Mouse (Mus musculus): ENCODE data around the gene Pter. TPM values are rescaled to one million over a fixed set of nuclear protein-coding genes. Genes with fewer than 3 reads are reported as not detected.

Gene Pter
- polyA plus RNA-seq (2012; rRNA removed) = 2.9 and 3.4 TPM in 2 replicates

- Histone ChIP-seq H3K4me1 (ENCODE audit: control insufficient read depth, insufficient read depth, low read length) (no peaks in the 10 kb centered on the region), H3K27ac (ENCODE audit: insufficient read depth, low read length) (no peak within 1 kb of the TSS), H3K27me3 (ENCODE audit: control insufficient read depth, insufficient read depth, low read length) (no peaks in the 10 kb centered on the region; the same call in 1 of the 2 replicates), H3K4me3 (replicated peaks; ENCODE audit: insufficient read depth, low read depth, low read length) (peak within 1 kb of the TSS; percentile 32)
- 2% methylated on average over 24 of the region's 24 CpGs for WGBS
- TF ChIP-seq POLR2A (IDR thresholded peaks at IDR 0.05; ENCODE audit: borderline replicate concordance, insufficient read depth, low read length) = no peak
- TF ChIP-seq CTCF (IDR thresholded peaks at IDR 0.05; ENCODE audit: borderline replicate concordance, insufficient read depth, low read depth, low read length) = no peak
- DNase-seq = peak; percentile 15 to 24
These were observed at the start of gene Pter for GRCm38 (mm10) chr2:12923804-12924591. Gene Pter, plus strand, starts transcription at chr2:12924041.

GRCm38 (mm10) chr2:12874232-12874631 is 49.6 kb upstream of the Pter start:
- TF ChIP-seq POLR2A (IDR thresholded peaks at IDR 0.05; ENCODE audit: borderline replicate concordance, insufficient read depth, low read length) (no peak), CTCF (IDR thresholded peaks at IDR 0.05; ENCODE audit: borderline replicate concordance, insufficient read depth, low read depth, low read length) (no peak)
- Histone ChIP-seq H3K27ac (ENCODE audit: insufficient read depth, low read length) (no peak overlapping the region), H3K4me1 (ENCODE audit: control insufficient read depth, insufficient read depth, low read length) (no peaks in the 10 kb centered on the region), H3K27me3 (ENCODE audit: control insufficient read depth, insufficient read depth, low read length) (no peaks in the 10 kb centered on the region), H3K4me3 (replicated peaks; ENCODE audit: insufficient read depth, low read depth, low read length) (no peak overlapping the region)
- WGBS = 70% methylated on average over 1 of the region's 1 CpGs
- no peak for DNase-seq

- no peak overlapping the region for H3K4me3 ChIP-seq (replicated peaks; ENCODE audit: insufficient read depth, low read depth, low read length)
- DNase-seq = no peak
These were observed 44.3 kb upstream of the Pter start for GRCm38 (mm10) chr2:12879492-12879891.

GRCm38 (mm10) chr2:12881009-12881408 is 42.8 kb upstream of the Pter start:
- no peak overlapping the region for H3K4me3 ChIP-seq (replicated peaks; ENCODE audit: insufficient read depth, low read depth, low read length)
- 100% methylated on average over 1 of the region's 1 CpGs for whole genome bisulfite sequencing
- no peaks in the 10 kb centered on the region for H3K27me3 ChIP-seq (ENCODE audit: control insufficient read depth, insufficient read depth, low read length)
- H3K4me1 ChIP-seq (ENCODE audit: control insufficient read depth, insufficient read depth, low read length) = peaks cover 4% of the 10 kb centered on the region; the same call in 1 of the 2 replicates
- no peak for TF ChIP-seq CTCF (IDR thresholded peaks at IDR 0.05; ENCODE audit: borderline replicate concordance, insufficient read depth, low read depth, low read length)
- TF ChIP-seq POLR2A (IDR thresholded peaks at IDR 0.05; ENCODE audit: borderline replicate concordance, insufficient read depth, low read length) = no peak
- no peak for DNase-seq
- H3K27ac ChIP-seq (ENCODE audit: insufficient read depth, low read length) = no peak overlapping the region

More at GRCm38 (mm10) chr2:12879492-12879891, 44.3 kb upstream of the Pter start:
- Histone ChIP-seq H3K4me1 (ENCODE audit: control insufficient read depth, insufficient read depth, low read length) (peaks cover 4% of the 10 kb centered on the region; the same call in 1 of the 2 replicates), H3K27ac (ENCODE audit: insufficient read depth, low read length) (no peak overlapping the region), H3K27me3 (ENCODE audit: control insufficient read depth, insufficient read depth, low read length) (no peaks in the 10 kb centered on the region)
- TF ChIP-seq CTCF (IDR thresholded peaks at IDR 0.05; ENCODE audit: borderline replicate concordance, insufficient read depth, low read depth, low read length) (no peak), POLR2A (IDR thresholded peaks at IDR 0.05; ENCODE audit: borderline replicate concordance, insufficient read depth, low read length) (no peak)
- 87% methylated on average over 2 of the region's 2 CpGs for WGBS

GRCm38 (mm10) chr2:12883276-12883914 is 40.4 kb upstream of the Pter start:
- no peak overlapping the region for H3K4me3 ChIP-seq (replicated peaks; ENCODE audit: insufficient read depth, low read depth, low read length)
- no peak for TF ChIP-seq POLR2A (IDR thresholded peaks at IDR 0.05; ENCODE audit: borderline replicate concordance, insufficient read depth, low read length)
- no peak for TF ChIP-seq CTCF (IDR thresholded peaks at IDR 0.05; ENCODE audit: borderline replicate concordance, insufficient read depth, low read depth, low read length)
- no peaks in the 10 kb centered on the region for H3K27me3 ChIP-seq (ENCODE audit: control insufficient read depth, insufficient read depth, low read length)
- peaks cover 4% of the 10 kb centered on the region; the same call in 1 of the 2 replicates for H3K4me1 ChIP-seq (ENCODE audit: control insufficient read depth, insufficient read depth, low read length)
- no peak overlapping the region for H3K27ac ChIP-seq (ENCODE audit: insufficient read depth, low read length)
- 5% methylated on average over 10 of the region's 10 CpGs for WGBS
- peak; percentile 82 to 88 for DNase-seq

GRCm38 (mm10) chr2:12887015-12887414 is 36.8 kb upstream of the Pter start:
- H3K4me3 ChIP-seq (replicated peaks; ENCODE audit: insufficient read depth, low read depth, low read length) = no peak overlapping the region
- no peak for DNase-seq
- WGBS = 79% methylated on average over 2 of the region's 2 CpGs
- H3K4me1 ChIP-seq (ENCODE audit: control insufficient read depth, insufficient read depth, low read length) = peaks cover 4% of the 10 kb centered on the region; the same call in 1 of the 2 replicates
- no peak for TF ChIP-seq POLR2A (IDR thresholded peaks at IDR 0.05; ENCODE audit: borderline replicate concordance, insufficient read depth, low read length)
- no peaks in the 10 kb centered on the region for H3K27me3 ChIP-seq (ENCODE audit: control insufficient read depth, insufficient read depth, low read length)
- H3K27ac ChIP-seq (ENCODE audit: insufficient read depth, low read length) = no peak overlapping the region

- no peak for DNase-seq
- Histone ChIP-seq H3K4me3 (replicated peaks; ENCODE audit: insufficient read depth, low read depth, low read length) (no peak overlapping the region), H3K4me1 (ENCODE audit: control insufficient read depth, insufficient read depth, low read length) (no peaks in the 10 kb centered on the region), H3K27ac (ENCODE audit: insufficient read depth, low read length) (no peak overlapping the region), H3K27me3 (ENCODE audit: control insufficient read depth, insufficient read depth, low read length) (no peaks in the 10 kb centered on the region)
- 67% methylated on average over 1 of the region's 1 CpGs for WGBS
- TF ChIP-seq CTCF (IDR thresholded peaks at IDR 0.05; ENCODE audit: borderline replicate concordance, insufficient read depth, low read depth, low read length) (no peak), POLR2A (IDR thresholded peaks at IDR 0.05; ENCODE audit: borderline replicate concordance, insufficient read depth, low read length) (no peak)
These were observed 18.1 kb upstream of the Pter start for GRCm38 (mm10) chr2:12905786-12906185.
